Mouse (Mus musculus) hematopoietic stem cell, adult 5-6 weeks (primary cell): Measurements from ENCODE around the gene Rsph3a. TPM values are rescaled to one million over a fixed set of nuclear protein-coding genes. Genes with fewer than 3 reads are reported as not detected.

Source experiments
- ATAC-seq, 2 experiments: fragments of 125-278 bp in 1 of 2; replicated peaks in 1 of 2; 2 replicates each; pipeline ENCODE4 v1.8.0; 2016 to 2017; ENCODE audit warnings: inconsistent platforms in 2 of 2, mild to moderate bottlenecking in 2 of 2, moderate number of reproducible peaks in 2 of 2, low read depth in 1 of 2, moderate TSS enrichment in 1 of 2; ENCODE audit not compliant: low FRiP score in 2 of 2, poor library complexity in 2 of 2, severe bottlenecking in 2 of 2, insufficient read depth in 1 of 2, low TSS enrichment in 1 of 2
- total RNA-seq: library from RNA; stranded (forward); fragments of 172-1452, 232-1000 nt; gene quantifications from 2 replicates; pipeline ENCODE4 v1.2.3, GENCODE M21; 2017

Rsph3a gene
- 46.2 and 116 TPM in 2 replicates for total RNA-seq

DNA sequence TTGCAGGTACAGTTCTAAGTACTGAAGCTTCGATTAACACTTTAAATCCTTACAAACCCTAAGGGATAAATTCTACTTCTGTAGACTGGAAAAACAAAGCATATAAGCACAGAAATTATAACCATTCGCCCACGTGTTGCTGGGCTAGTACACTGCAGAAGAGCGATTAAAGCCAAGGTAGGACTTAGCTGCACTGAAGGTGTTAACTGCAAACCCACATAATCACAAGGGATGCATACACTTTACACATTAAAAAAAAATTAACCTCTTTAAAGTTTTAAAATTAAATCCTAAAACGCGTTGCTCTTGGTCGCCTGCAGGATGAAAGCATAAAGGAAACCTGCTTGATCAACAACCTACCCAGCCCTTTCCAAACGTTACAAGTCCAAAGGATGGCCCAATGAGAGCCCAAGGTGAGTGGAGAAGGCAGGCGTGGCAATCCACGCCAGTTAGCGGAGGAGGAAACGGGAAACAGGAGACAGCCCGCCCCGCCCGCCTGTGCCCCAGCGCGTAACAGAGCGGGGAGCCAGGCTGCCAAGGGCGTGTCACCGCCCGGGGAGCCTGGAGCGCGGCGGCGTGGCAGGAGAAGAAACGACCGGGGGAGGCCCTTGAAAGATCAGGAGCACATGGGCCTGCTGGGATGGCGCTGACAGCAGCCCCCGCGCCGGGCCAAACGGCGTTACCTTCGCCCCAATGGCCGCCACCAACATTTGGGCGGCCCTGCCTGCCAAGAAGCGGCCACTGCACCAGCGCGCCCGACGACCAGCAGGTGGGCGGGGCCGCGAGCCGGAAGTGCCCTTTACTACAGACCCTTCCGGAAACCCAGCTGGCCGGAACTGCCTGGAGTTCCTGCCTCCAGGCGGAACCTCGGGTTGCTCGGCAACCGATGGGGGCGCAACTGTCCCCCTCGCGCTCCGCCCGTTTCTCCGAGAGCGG is at the start of gene Rsph3a:
TSS of gene Rsph3a (plus strand) at position 498 of the 936 bp plus-strand sequence.
- ATAC-seq: peak; percentile 81 to 89

DNA sequence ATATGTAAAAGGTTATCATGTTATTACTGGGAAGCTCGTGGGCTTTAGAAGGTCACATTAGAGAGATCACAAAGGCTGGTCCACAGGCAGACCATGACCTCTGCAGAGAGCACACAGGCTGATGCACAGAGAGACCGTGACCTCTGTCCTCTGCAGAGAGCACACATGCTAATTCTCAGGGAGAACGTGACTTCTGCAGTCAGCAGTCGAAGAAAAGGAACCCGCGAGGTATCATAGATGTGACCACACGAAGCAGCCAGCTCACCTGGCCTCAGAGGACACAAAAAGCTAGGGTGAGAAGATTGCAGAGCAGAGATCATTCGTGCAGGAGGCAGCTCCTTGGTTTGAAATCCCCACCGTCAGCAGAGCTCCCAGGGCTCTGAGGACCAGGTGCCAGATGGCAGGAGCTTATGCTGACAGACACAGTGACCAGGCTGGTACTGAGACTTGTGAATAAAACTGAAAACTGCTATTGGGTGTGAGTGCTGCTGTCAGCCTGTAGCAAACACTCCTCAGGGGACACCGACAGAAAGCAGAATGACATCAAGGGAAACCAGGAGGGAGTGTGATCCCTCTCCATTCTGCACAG is 49.3 kb upstream of the Rsph3a start:
- ATAC-seq: no peak

DNA sequence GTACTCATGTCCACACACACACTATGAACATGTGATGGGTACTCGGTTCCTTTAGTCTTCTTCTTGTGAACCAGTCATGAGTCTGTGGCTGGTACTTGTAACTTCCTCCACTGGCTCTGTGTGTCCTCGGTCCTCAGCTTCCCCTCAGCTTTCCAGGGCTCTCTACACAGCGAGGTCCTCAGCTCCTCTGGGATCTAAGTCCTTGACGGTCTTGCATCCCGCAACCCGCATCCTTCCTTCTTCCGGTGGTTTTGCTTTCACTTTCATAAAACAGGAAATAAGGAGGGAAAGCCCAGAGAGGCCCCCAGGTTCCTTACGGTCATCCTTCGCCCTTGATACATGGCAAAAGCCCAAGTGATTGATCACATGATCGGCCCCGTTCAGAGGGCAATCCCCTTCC is 48.3 kb upstream of the Rsph3a start:
- ATAC-seq: peak; percentile 6 to 62; a peak in 2 of 4 replicates

DNA sequence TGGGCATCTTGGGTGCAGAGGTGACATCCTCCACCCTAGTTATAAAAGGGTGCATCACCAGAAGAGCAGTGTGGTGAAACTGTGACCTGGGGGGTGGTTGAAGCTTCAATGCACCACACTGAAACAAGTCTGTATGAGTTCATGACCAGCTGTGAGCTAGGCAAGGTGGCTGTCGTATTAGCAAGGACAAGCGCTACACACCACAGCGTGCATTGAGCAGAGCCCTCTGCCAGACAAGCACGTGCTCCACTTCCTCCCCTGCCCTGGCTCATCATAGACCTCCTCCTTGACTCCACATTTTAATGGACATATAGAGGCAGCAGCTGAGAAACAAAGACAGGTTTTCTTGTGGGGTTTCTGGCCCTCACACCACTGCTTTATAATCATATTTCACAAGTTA is 47.7 kb upstream of the Rsph3a start:
- no peak for ATAC-seq

DNA sequence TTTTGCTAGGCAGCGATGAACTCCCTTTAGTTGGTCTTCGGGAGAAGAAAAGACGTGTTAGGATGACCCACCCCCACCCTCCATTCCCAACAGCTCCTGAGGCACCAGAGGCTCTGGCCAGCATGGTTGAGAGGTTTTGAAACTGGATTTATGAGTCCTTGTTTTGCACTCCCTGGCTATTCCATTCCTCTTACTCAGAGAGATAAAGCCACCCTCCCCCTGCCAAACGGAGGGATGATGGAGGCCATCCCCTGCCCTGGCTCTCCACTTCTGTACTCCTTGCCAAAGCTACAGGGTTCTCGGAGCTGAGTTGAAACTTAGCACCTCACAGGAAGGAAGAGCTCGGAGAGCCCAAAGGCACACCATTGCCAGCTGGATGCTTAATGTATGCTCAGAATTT is 46.2 kb upstream of the Rsph3a start:
- ATAC-seq: no peak

DNA sequence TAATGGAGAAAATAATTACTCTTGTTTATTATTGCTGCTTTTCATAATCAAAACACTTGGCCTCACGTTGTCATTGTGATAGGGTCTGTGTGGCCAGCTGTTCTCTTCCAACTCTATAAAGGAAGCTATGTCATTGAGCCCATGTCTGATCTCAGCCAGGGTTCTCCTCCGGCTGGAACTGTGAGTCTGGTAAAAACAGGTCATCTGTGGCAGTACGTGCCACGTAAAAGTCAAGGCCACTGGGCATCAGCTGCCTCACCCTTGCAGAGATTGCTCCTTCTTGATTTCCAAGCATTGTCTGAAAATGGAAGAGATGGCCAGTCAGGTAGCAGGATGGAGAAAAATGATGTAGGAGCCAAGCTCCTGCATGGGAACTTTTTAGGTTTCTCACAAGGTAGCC is 45.5 kb upstream of the Rsph3a start:
- no peak for ATAC-seq

DNA sequence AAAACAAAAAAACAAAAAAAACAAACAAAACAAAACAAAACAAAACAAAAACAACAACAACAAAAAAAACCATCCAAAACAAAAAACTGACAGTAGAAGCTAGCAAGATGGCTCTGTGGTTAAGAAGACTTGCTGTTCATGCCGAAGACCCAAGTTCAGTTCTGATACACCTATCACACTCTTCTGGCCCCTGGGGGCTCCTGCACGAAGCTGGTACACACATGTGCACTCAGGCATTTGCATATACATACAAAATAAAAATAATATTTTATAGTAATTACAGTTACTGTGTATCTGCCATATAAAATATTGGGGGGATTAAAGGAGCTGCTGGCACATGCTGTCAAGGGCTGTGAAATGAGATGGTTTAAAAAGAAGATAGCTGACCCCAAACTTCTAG is 43.9 kb upstream of the Rsph3a start:
- no peak for ATAC-seq

DNA sequence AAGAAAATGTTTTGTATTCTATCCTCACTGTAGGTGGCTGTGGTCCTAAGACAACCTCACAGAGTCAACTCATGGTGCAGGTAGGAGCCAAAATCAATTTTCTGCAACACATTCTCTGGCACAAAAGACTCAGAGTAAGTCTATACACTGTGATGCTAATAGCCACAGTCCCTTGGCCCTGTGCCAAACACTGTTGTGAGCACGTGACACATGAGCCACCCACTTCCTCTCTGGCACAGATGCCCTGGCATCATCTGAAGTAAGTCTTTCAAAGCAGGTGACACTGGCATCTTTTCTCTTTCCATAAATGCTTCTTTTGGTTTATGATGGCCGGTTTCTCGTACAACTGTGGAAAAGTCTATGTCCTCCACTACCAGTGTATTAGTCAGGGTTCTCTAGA is 43.1 kb upstream of the Rsph3a start:
- ATAC-seq: peak; percentile 76 to 78

DNA sequence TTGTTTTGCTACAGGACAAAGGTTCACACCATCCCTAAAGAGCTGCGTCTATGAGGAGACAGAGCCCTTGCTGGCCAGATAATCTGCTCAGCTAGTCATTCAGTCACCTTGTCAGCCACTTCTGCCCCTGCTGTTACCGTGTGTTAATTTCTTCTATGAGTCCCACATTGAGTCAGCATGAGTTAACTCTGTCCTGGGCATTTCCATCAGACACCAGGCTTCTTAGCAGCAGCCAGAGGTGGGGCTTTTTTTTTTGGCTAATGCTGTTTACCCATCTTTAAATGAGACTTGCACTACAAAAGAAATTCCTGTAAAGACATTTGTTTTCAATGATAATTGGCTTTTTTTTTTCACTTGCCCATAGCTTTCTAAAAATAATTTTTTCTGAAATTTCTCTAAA is 40.4 kb upstream of the Rsph3a start:
- ATAC-seq: no peak

DNA sequence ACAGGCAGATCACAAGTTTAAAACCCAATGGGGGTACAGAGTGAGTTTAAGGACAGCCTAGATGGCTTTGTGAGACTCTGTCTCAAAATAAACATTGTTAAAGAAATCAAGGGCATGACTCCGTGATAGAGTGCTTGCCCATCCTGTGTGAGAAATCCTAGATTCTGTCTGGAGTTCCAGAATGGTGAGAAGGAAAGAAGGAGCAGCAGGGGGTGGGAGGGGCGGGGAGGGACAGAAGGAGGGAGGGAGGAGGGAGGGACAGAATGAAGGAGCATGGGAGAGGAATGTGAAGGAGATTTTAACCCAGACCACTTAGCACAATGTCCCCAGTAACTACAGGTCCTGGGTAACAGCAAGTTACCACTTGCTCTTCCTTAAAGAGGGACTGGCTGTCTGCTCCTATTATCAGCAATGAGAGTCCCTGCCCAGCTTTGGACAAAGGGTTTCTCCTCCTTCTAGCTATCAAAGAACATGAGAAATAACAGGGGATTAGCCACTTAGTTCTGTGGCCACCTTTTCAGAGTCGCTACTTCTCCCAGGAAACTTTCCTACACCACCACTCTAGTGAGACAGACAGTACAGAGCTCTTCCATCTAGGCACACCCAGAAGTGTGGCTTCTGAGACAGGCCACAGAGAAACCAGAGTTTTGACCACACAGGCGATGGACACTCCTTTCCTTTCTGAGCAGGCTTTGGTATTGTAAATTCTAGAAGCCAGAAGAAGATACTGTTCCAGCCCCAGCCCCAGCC is 39.3 kb upstream of the Rsph3a start:
- peak in 1 of 2 experiments; percentile 36; a peak in 1 of 4 replicates for ATAC-seq

DNA sequence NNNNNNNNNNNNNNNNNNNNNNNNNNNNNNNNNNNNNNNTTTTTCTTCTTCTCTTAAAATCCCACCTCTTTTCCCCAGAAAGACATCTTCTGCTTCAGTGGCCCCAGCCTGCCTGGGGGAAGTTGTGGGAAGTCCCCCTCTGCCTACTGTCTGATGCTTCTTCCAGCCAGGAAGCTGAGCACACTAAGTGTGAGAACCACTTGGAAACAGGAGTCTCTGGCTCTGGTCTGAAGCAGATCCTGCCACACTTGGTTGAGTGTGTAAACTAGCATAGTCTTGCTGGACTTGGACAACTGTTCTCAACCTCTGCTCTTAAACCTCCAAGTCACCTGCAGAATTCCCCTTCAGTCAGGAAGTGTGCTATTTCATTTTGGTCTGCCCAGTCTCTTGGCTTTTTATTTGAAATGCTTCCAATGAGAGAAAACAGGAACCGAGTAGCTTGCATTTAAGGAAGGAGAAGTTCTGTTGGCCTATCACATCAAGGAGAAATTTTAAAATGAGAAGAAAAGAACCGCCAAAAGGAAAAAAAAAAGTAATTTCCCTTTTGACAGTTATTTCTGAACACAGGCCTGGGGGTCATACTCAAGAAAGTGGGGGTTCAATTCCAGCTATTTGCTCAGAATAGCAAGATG is 30.7 kb upstream of the Rsph3a start:
- ATAC-seq: peak; percentile 65 to 66

DNA sequence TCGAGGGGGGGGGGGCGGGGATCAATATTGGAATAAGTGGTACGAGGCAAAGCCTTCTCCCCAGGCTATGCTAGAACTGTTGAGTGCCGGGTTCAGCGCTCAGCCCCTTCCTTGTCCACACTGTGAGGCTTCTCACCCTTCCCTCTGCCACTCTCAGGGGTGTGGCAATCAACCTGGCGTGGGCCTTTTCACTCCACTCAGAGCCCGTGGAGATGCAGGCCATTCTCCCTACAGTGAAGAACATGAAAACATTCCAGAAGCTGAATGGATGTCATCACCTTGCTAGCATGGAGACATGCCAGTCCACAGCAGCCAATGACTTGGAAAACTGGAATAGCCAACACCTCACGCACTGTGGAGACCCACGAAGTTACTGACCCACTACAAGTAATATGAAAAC is 29.6 kb upstream of the Rsph3a start:
- ATAC-seq: no peak

DNA sequence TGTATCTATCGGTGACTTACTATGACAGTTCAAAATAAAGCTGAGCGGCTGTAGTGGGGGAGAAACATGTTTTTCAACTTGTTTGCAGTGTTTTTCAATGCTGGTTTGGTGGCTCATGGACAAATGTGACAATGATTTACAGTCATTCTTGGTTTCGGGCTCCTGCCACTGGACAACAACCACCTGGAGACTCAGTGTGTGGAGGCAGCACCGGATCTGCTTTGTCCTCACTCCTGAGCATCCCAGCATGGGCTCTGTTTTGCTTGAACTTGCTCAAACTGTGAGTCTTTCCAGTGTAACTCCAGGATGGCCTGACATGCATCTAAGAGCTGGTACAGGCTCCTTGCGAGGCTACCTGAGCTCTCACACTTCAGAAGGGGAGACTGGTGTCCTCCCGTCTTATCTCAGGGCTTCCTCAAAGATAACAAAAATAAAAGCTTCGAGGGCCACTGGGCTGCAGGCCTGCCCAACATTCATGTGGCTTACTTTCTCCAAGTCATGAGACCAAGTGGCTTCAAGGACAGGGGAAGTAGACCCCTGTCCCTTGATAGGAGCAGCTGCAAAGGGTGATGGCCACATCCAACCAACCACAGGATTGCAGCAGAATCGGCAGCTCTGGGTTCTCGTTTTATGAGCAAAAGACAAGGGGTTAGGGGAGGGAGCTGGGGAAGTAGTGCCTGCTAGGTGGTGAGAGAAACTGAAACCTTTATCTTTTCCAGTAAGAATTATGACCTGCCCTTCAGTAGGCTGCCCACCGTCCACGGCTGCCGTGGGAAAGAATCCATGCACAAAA is 28.4 kb upstream of the Rsph3a start:
- peak; percentile 81 to 84 for ATAC-seq

DNA sequence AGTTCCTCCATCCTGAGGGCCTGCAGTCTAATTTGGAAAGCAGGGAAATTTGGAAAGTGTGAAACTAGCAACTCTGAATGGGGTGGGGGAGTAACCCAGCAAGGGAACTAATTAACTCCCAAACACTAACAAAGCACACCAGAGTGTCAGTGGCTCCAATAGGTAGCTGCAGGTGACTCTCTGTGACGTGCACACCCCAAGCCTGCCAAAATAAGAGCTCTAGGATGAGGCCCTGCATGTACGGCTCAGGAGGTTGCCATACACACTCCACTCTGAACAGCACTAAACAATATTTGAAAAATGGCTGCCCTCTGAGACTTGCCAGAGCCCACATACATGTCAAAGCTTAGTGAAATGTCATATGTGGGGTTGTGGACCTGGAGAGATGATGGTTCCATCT is 27.1 kb upstream of the Rsph3a start:
- no peak for ATAC-seq

DNA sequence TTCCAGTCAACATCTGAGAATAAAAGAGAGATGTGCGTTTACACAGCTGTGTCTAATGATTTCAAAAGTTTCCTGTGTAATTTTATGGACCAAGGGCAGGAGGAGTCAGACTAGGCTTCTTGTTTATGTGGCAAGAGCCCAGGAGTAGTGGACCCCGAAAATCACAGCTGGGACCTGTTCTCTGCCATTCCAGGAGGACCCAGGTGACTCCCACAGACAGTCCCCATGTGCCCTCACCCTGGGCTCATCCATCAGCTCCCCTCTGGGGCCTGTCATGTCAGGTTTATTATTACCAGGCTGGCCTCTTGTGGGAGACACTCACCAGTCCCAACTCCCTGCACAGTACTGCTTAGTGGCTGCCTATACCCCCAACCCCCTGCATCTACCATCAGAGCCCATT is 26.2 kb upstream of the Rsph3a start:
- ATAC-seq: no peak

DNA sequence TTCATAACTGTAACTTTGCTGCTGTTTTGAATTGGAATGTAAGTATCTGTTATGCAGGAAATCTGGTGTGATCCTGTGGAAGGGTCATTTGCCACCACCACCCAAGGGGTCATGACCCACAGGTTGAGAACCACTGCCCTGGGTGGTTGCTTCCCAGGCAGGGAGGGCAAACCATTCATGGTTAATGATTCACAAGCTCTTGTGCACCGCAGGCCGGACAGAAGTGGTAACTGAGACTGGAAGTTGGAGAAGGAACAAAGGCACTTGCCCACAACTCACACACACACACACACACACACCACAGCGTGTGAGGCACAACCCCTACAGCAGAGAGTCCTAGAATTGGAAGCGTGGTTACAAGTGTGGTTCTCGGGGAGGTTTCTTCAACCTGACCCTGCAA is 22.9 kb upstream of the Rsph3a start:
- no peak for ATAC-seq

DNA sequence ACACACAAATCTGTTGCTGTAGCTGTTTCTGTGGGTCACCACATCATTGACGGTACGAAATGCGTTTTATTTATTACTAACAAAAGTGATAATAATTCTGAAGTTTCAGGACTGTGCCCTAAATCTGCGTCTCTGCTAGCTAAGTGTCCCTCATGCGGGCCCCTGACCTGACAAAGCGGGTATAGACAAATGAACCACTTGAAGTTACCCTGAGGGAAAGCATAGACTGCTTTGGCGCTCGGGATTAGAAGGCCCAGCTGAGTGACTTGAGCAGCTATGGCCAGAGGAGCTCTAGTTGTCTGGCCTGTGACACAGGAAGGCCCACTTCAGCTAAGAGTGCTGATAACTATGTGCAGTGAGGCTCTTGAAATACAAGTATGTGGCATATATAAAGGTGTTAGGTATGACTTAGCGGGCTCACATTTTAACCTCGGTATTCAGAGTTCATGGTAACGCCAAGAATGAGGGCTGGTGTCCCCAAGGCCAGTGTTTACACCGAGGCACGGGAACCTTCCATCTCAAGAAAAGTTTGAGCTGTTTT is 21.2 kb upstream of the Rsph3a start:
- ATAC-seq: no peak
